Mouse (Mus musculus) lung, embryonic 14.5 days (tissue): ENCODE measurements around the gene Ttyh2. TPM values are rescaled to one million over a fixed set of nuclear protein-coding genes. Genes with fewer than 3 reads are reported as not detected.

Experiments used
- ATAC-seq: fragments of 200-750 bp; cut with Nextera tagmentation; 2 replicates; pipeline ENCODE4 v1.8.0; 2017; ENCODE audit warnings: mild to moderate bottlenecking, moderate TSS enrichment, moderate library complexity; ENCODE audit not compliant: insufficient read depth
- DNase-seq: peaks from one replicate; pipeline ENCODE4 v3.0.0-alpha.2; 2015
- H3K27ac ChIP-seq: fragments of 300-500 bp; sonication (generic); 2 replicates; pipeline ENCODE4 v1.5.1; 2014; ENCODE audit warnings: low read depth, mild to moderate bottlenecking, moderate library complexity
- H3K27me3 ChIP-seq: fragments of 300-500 bp; sonication (generic); 2 replicates; pipeline ENCODE4 v1.6.1; 2014; ENCODE audit warnings: low read length, control low read depth; ENCODE audit not compliant: insufficient read depth
- H3K36me3 ChIP-seq: fragments of 300-500 bp; sonication (generic); 2 replicates; pipeline ENCODE4 v1.6.1; 2014; ENCODE audit warnings: control low read depth; ENCODE audit not compliant: insufficient read depth
- H3K4me1 ChIP-seq: fragments of 300-500 bp; sonication (generic); 2 replicates; pipeline ENCODE4 v1.6.1; 2014; ENCODE audit warnings: antibody characterized with exemption, control low read depth; ENCODE audit not compliant: insufficient read depth
- H3K4me2 ChIP-seq: fragments of 300-500 bp; sonication (generic); 2 replicates; pipeline ENCODE4 v1.6.1; 2014; ENCODE audit warnings: mild to moderate bottlenecking
- H3K4me3 ChIP-seq: fragments of 300-500 bp; sonication (generic); 2 replicates; pipeline ENCODE4 v1.5.1; 2014; ENCODE audit warnings: low read depth, low read length
- H3K9ac ChIP-seq: fragments of 300-500 bp; sonication (generic); 2 replicates; pipeline ENCODE4 v1.6.1; 2014
- H3K9me3 ChIP-seq: fragments of 300-500 bp; sonication (generic); 2 replicates; pipeline ENCODE4 v1.6.1; 2016; ENCODE audit warnings: low read depth, low read length, control low read depth
- CTCF ChIP-seq: IDR thresholded peaks from 2 replicates; pipeline ENCODE4 v1.5.1; 2016; ENCODE audit warnings: antibody characterized with exemption, low read depth
- WGBS: fragments of 180-500 bp; shearing (Covaris S2); extraction: QIAGEN DNeasy Blood & Tissue Kit; methylation state at CpG from one replicate; pipeline ENCODE4 v1.1.7; 2014; 5-methylcytosine and 5-hydroxymethylcytosine counted together
- polyA plus RNA-seq: library from polyadenylated mRNA; unstranded; fragments of >200 nt; fragmentation: Nextera tagmentation; extraction: Ambion mirVana; gene quantifications from 2 replicates; pipeline ENCODE4 v1.2.1, GENCODE M21; 2014

The Ttyh2 gene
- polyA plus RNA-seq, 1 experiment from 2014 or later, result 13.1 TPM

GRCm38 (mm10) chr11:114724787-114725590, 49.8 kb downstream of the Ttyh2 start:
- no peaks in the 10 kb centered on the region for H3K27me3 ChIP-seq
- H3K27ac ChIP-seq, result no peak overlapping the region
- H3K4me3 ChIP-seq, result no peak overlapping the region
- no peak overlapping the region for H3K4me2 ChIP-seq
- ATAC-seq (no peak; the same call in 1 of the 2 replicates), DNase-seq (peak; percentile 67)
- 0 out of 2 replicates have a peak, but pooled peaks cover 5% of the 10 kb centered on the region for H3K4me1 ChIP-seq
- 47% methylated on average over 11 of the region's 11 CpGs for WGBS
- no peaks in the 10 kb centered on the region for H3K36me3 ChIP-seq
- no peaks in the 10 kb centered on the region; the same call in 1 of the 2 replicates for H3K9me3 ChIP-seq
- H3K9ac ChIP-seq, result no peak overlapping the region
- no peak for TF ChIP-seq CTCF

GRCm38 (mm10) chr11:114726965-114727825, 52.0 kb downstream of the Ttyh2 start, which contains the start of gene Dnaic2:
Gene Dnaic2 (plus strand): TSS chr11:114727408.
- Histone ChIP-seq H3K27ac (no peak within 1 kb of the TSS), H3K36me3 (no peaks in the 10 kb centered on the region), H3K4me2 (peak within 1 kb of the TSS; percentile 54), H3K9ac (peak within 1 kb of the TSS; percentile 10; the same call in 1 of the 2 replicates), H3K4me3 (peak within 1 kb of the TSS; percentile 10; the same call in 1 of the 2 replicates), H3K9me3 (no peaks in the 10 kb centered on the region; the same call in 1 of the 2 replicates), H3K27me3 (no peaks in the 10 kb centered on the region), H3K4me1 (0 out of 2 replicates have a peak, but pooled peaks cover 5% of the 10 kb centered on the region)
- DNase-seq (peak; percentile 91), ATAC-seq (peak; percentile 88)
- no peak for TF ChIP-seq CTCF
- WGBS, result 9% methylated on average over 34 of the region's 34 CpGs

GRCm38 (mm10) chr11:114727826-114728186, 52.6 kb downstream of the Ttyh2 start:
- Histone ChIP-seq H3K4me1 (0 out of 2 replicates have a peak, but pooled peaks cover 5% of the 10 kb centered on the region), H3K27ac (no peak overlapping the region), H3K27me3 (no peaks in the 10 kb centered on the region), H3K4me2 (peak overlapping the region; percentile 54; the same call in 1 of the 2 replicates), H3K4me3 (no peak overlapping the region), H3K9ac (no peak overlapping the region), H3K36me3 (no peaks in the 10 kb centered on the region), H3K9me3 (no peaks in the 10 kb centered on the region; the same call in 1 of the 2 replicates)
- no peak for TF ChIP-seq CTCF
- whole genome bisulfite sequencing, result 26% methylated on average over 5 of the region's 5 CpGs
- peak; percentile 8; the same call in 1 of the 2 replicates for ATAC-seq
- no peak for DNase-seq

DNA sequence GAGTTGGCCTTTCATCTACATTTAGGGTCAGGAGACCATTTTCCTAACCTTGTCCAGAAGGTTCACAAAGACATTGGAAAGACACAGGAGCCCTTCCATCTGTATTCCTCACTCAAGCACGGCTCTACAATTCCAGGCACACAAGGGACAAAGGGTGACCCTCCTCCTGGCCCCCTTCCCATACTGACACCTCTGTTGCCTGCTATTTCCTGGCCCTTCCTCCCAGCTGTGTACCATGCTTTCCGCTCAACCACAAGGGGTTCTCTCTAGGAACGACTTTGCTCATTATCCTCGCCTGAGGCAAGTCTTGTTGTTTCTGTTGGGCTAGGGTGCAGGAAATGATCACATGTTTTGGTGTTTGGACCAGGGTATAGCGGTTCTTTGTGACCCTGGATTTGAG, 53.1 kb downstream of the Ttyh2 start:
- TF ChIP-seq CTCF, result no peak
- Histone ChIP-seq H3K27ac (no peak overlapping the region), H3K4me2 (no peak overlapping the region), H3K4me1 (0 out of 2 replicates have a peak, but pooled peaks cover 5% of the 10 kb centered on the region), H3K9ac (no peak overlapping the region), H3K27me3 (no peaks in the 10 kb centered on the region), H3K9me3 (no peaks in the 10 kb centered on the region; the same call in 1 of the 2 replicates), H3K4me3 (no peak overlapping the region), H3K36me3 (no peaks in the 10 kb centered on the region)
- DNase-seq (peak; percentile 57), ATAC-seq (no peak)
- 33% methylated on average over 5 of the region's 5 CpGs for WGBS

- no peaks in the 10 kb centered on the region for H3K36me3 ChIP-seq
Measured at GRCm38 (mm10) chr11:114729832-114730363, 54.7 kb downstream of the Ttyh2 start.

GRCm38 (mm10) chr11:114731711-114732110, 56.5 kb downstream of the Ttyh2 start:
- no peak overlapping the region for H3K9ac ChIP-seq
- no peak for ATAC-seq
- no peaks in the 10 kb centered on the region for H3K27me3 ChIP-seq

More at GRCm38 (mm10) chr11:114729832-114730363, 54.7 kb downstream of the Ttyh2 start:
- H3K4me3 ChIP-seq, result no peak overlapping the region
- H3K9me3 ChIP-seq, result no peaks in the 10 kb centered on the region; the same call in 1 of the 2 replicates
- no peak for TF ChIP-seq CTCF
- 0 out of 2 replicates have a peak, but pooled peaks cover 5% of the 10 kb centered on the region for H3K4me1 ChIP-seq
- ATAC-seq, result no peak
- H3K9ac ChIP-seq, result no peak overlapping the region
- H3K27me3 ChIP-seq, result no peaks in the 10 kb centered on the region
- no peak overlapping the region for H3K4me2 ChIP-seq
- WGBS, result 47% methylated on average over 6 of the region's 6 CpGs
- H3K27ac ChIP-seq, result no peak overlapping the region
- no peak for DNase-seq

More at GRCm38 (mm10) chr11:114731711-114732110, 56.5 kb downstream of the Ttyh2 start:
- H3K9me3 ChIP-seq, result no peaks in the 10 kb centered on the region
- WGBS, result 82% methylated on average over 4 of the region's 4 CpGs
- no peak overlapping the region for H3K27ac ChIP-seq
- H3K4me2 ChIP-seq, result no peak overlapping the region
- no peak overlapping the region for H3K4me3 ChIP-seq
- DNase-seq, result peak; percentile 12
- H3K36me3 ChIP-seq, result no peaks in the 10 kb centered on the region
- H3K4me1 ChIP-seq, result no peaks in the 10 kb centered on the region
- no peak for TF ChIP-seq CTCF
